Mouse (Mus musculus) bone marrow, adult 2 months (tissue): ENCODE results near the gene Ttn. TPM values are rescaled to one million over a fixed set of nuclear protein-coding genes. Genes with fewer than 3 reads are reported as not detected.

Experiments
- H3K27ac ChIP-seq: fragments of 200-500 bp; 2 replicates; pipeline ENCODE4 v1.5.1; 2012; ENCODE audit warnings: low read depth, mild to moderate bottlenecking, control low read depth, inconsistent platforms, low read length; ENCODE audit not compliant: control insufficient read depth, poor library complexity, insufficient read depth
- H3K4me1 ChIP-seq: fragments of 200-500 bp; 2 replicates; pipeline ENCODE4 v1.6.1; 2011; ENCODE audit warnings: low read length; ENCODE audit not compliant: control insufficient read depth, insufficient read depth
- H3K4me3 ChIP-seq: fragments of 200-500 bp; replicated peaks from 2 replicates; pipeline ENCODE3; 2011; ENCODE audit warnings: mild to moderate bottlenecking, low read depth, low read length, control low read depth; ENCODE audit not compliant: control insufficient read depth
- CTCF ChIP-seq: fragments of 200-500 bp; IDR thresholded peaks from 2 replicates; pipeline ENCODE4 v1.5.1; 2011; ENCODE audit warnings: low read length, control low read depth; ENCODE audit not compliant: control insufficient read depth, insufficient read depth
- POLR2A ChIP-seq: fragments of 200-500 bp; IDR thresholded peaks from 2 replicates; pipeline ENCODE4 v1.6.1; 2011; ENCODE audit warnings: low read depth, mild to moderate bottlenecking, control low read depth, low read length, borderline replicate concordance; ENCODE audit not compliant: control insufficient read depth
- WGBS: fragments of 180-500 bp; shearing (Covaris S2); methylation state at CpG from one replicate; pipeline ENCODE4 v1.1.7; 2018; 5-methylcytosine and 5-hydroxymethylcytosine counted together
- polyA plus RNA-seq: library from polyadenylated mRNA; stranded (reverse); fragments of >200 nt; gene quantifications from 2 replicates; pipeline ENCODE4 v1.2.4, GENCODE M21; 2011; ENCODE audit warnings: low replicate concordance; ENCODE audit not compliant: missing spikeins, insufficient read depth, insufficient read length

Gene Ttn
- polyA plus RNA-seq, 1 experiment = 8.3 TPM

DNA sequence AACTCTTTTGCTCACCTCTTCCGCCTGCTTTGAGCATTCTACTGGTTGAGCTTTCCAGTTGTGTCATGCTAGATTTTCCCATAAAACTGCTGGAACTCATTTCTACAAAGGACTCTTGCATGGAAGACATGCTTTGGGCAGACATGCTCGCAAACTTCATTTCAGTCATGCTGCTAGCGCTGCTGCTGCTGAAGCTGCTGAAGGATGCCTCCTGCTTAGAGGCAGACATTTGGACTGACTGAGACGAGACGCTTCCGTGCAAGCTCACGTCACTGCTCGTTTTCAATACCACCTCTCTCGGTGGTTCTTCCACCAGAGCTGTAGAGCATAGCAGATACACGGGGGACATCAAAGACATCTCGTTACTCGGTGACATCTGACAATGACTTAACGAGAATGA, 276.7 kb downstream of the Ttn start:
- Histone ChIP-seq H3K27ac (no peak overlapping the region), H3K4me1 (no peaks in the 10 kb centered on the region), H3K4me3 (no peak overlapping the region)
- TF ChIP-seq CTCF = no peak
- no peak for TF ChIP-seq POLR2A
- WGBS = 89% methylated on average over 13 of the region's 13 CpGs

DNA sequence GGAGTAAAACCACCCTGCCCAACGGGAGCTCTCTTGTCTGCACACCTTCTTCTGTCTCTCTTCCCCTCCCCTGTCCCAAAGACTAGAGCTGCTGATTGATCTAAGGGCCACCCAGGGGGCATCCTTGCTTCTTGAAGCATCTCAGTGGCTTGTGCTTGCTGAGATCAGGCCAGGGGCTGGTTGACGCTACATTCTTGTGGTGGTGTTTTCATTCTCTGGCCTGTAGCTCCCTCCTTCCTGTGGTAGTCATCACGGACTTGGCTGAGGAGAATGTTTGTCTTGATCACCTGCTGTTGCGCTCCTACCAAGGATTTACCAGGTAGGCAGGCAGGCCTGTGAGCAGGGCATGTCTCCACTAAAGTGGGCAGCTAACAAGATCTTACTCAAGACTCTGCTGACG, 279.6 kb downstream of the Ttn start:
- no peak overlapping the region for H3K27ac ChIP-seq
- WGBS = 82% methylated on average over 5 of the region's 5 CpGs
- TF ChIP-seq CTCF (no peak), POLR2A (no peak)

DNA sequence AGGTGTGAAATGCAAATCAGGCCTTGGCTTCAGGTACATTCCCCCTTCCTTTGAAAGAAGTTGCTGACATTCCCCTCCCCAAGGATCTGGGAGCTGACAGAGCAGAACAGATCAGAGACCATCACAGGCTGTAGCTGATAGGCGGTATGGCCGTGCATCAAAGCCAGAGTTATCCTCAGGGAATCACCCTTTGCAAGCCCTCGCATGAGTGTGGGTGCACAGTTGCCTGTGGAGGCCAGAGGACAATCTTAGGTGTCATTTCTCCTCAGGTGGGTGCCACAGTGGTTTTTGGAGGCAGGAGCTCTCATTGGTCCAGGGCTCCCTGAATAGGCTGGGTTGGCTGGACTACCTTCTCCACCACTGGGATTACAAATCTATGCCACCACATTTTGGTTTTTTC, 280.2 kb downstream of the Ttn start:
- WGBS = 91% methylated on average over 3 of the region's 3 CpGs
- TF ChIP-seq CTCF (no peak), POLR2A (no peak)
- H3K4me3 ChIP-seq = no peak overlapping the region
- H3K4me1 ChIP-seq = no peaks in the 10 kb centered on the region
- no peak overlapping the region for H3K27ac ChIP-seq

More for the DNA sequence above, 279.6 kb downstream of the Ttn start:
- H3K4me1 ChIP-seq = no peaks in the 10 kb centered on the region
- H3K4me3 ChIP-seq = no peak overlapping the region

DNA sequence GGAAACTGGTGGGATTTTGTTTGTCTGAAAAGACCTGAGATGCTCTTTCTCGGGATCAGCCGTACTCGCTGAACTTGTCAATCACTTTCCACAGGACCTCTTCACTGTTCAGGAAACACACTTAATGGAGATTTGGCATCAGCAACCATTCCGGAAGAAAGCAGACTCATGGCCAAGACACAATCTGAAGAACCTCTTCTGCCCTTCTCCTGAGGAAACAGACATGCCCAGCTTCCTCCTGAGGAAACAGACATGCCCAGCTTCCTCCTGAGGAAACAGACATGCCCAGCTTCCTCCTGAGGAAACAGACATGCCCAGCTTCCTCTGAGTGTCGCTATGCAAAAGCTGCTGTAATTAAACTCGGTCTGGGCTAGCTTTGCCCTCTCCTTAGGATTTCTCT, 287.1 kb downstream of the Ttn start:
- Histone ChIP-seq H3K27ac (no peak overlapping the region), H3K4me3 (no peak overlapping the region), H3K4me1 (no peaks in the 10 kb centered on the region)
- TF ChIP-seq CTCF (no peak), POLR2A (no peak)
- WGBS = 47% methylated on average over 6 of the region's 6 CpGs

DNA sequence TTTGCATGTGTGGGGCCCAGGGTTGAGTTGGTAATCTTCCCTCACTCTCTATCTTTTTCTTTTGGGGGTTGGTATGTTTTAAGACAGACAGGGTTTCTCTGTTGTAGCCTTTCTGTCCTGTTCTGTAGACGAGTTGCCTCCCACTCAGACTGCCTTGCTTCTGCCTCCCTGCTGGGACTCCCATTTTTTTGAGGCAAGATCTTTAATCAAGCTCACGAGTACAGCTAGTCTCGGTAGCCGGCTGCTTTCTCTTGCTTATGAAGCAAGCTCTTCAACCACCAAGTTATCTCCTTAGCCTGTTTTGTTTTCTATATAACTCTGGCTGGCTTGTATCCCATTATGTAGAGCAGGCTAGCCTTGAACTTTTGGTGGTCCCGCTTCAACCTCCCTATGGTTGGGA, 288.6 kb downstream of the Ttn start:
- Histone ChIP-seq H3K4me1 (no peaks in the 10 kb centered on the region), H3K27ac (no peak overlapping the region), H3K4me3 (no peak overlapping the region)
- TF ChIP-seq CTCF (no peak), POLR2A (no peak)
- WGBS = 82% methylated on average over 5 of the region's 5 CpGs

DNA sequence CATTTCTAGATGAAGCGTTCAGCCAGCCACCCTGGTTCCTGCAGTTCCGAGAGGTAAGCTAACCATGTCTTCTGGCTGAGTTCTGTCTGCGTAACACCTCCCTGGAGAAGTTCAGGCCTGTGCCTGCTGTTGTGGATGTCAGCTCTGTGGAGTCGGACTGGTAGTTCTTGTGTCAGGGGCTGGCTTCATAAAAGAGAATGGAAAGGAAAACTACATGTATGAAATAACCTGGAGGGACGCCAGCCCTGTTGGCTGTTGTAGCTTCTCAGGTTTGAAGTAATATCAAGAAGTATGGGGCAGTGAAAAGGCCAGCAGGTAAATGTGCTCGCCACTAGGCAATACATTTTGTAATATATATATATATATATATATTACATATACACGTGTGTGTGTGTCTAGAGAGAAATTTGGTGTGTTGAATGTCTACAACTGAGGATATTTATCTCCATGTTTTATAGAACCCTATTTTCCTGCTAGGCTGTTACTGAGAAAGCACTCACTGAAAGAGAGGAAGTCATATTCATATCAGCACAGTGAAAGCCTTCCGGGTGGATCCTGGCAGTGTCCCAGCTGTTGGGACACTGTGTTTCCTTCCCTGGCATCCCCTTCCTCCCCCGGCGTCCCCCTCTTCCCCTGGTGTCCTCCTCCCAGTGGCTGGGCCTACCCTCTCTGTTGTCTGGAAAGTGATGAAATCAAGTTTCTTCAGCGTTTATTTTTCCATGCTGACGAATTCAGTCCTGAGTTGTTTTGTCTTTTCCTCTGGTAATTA, 291.7 kb downstream of the Ttn start:
- Histone ChIP-seq H3K27ac (no peak overlapping the region), H3K4me1 (no peaks in the 10 kb centered on the region; the same call in 1 of the 2 replicates), H3K4me3 (no peak overlapping the region)
- TF ChIP-seq CTCF (no peak), POLR2A (no peak)
- WGBS = 37% methylated on average over 12 of the region's 12 CpGs

- no peak overlapping the region for H3K4me3 ChIP-seq
- TF ChIP-seq POLR2A = no peak
- TF ChIP-seq CTCF = no peak
- H3K4me1 ChIP-seq = no peaks in the 10 kb centered on the region; the same call in 1 of the 2 replicates
- H3K27ac ChIP-seq = no peak overlapping the region
- 69% methylated on average over 7 of the region's 7 CpGs for WGBS
Measured at GRCm38 (mm10) chr2:76688162-76688561, 294.2 kb downstream of the Ttn start.

- no peak overlapping the region for H3K4me3 ChIP-seq
- H3K27ac ChIP-seq = no peak overlapping the region
- WGBS = 70% methylated on average over 3 of the region's 3 CpGs
- TF ChIP-seq POLR2A = no peak
- no peak for TF ChIP-seq CTCF
- no peaks in the 10 kb centered on the region; the same call in 1 of the 2 replicates for H3K4me1 ChIP-seq
Measured at GRCm38 (mm10) chr2:76687608-76688007, 294.7 kb downstream of the Ttn start.
